Mouse (Mus musculus) heart, embryonic 14.5 days (tissue): ENCODE data around the gene Asprv1. TPM values are rescaled to one million over a fixed set of nuclear protein-coding genes. Genes with fewer than 3 reads are reported as not detected.
A peak's percentile ranks its signal among the peaks of the same experiment; 100 is the strongest.

Experiments
- ATAC-seq: fragments of 200-750 bp; cut with Nextera tagmentation; 2 replicates; pipeline ENCODE4 v1.8.0; 2017; ENCODE audit warnings: low read depth, moderate TSS enrichment; ENCODE audit not compliant: insufficient number of reproducible peaks, insufficient read depth, low FRiP score
- H3K27ac ChIP-seq, 2 experiments: fragments of 200-500 bp in 1 of 2; fragments of 300-500 bp in 1 of 2; sonication (generic) in 1 of 2; replicated peaks in 1 of 2; 2 replicates each; pipeline ENCODE4 v1.5.1; 2012 to 2014; ENCODE audit warnings: low read depth in 2 of 2, low read length in 2 of 2, control low read depth in 1 of 2, mild to moderate bottlenecking in 1 of 2, mixed read lengths in 1 of 2; ENCODE audit not compliant: control insufficient read depth in 1 of 2, insufficient read depth in 1 of 2
- H3K27me3 ChIP-seq: fragments of 300-500 bp; sonication (generic); 2 replicates; pipeline ENCODE4 v1.6.1; 2014; ENCODE audit warnings: mild to moderate bottlenecking, low read length, control low read depth; ENCODE audit not compliant: control insufficient read depth, insufficient read depth
- H3K36me3 ChIP-seq: fragments of 300-500 bp; sonication (generic); 2 replicates; pipeline ENCODE4 v1.6.1; 2014; ENCODE audit warnings: mild to moderate bottlenecking, control low read depth, low read length, mixed read lengths; ENCODE audit not compliant: control insufficient read depth, insufficient read depth
- H3K4me1 ChIP-seq, 2 experiments: fragments of 200-500 bp in 1 of 2; fragments of 300-500 bp in 1 of 2; sonication (generic) in 1 of 2; 2 replicates each; pipeline ENCODE4 v1.6.1; 2012 to 2014; ENCODE audit warnings: low read length in 2 of 2, control low read depth in 1 of 2, mixed read lengths in 1 of 2; ENCODE audit not compliant: control insufficient read depth in 2 of 2, insufficient read depth in 2 of 2
- H3K4me2 ChIP-seq: fragments of 300-500 bp; sonication (generic); 2 replicates; pipeline ENCODE4 v1.6.1; 2014; ENCODE audit warnings: mild to moderate bottlenecking, low read length
- H3K4me3 ChIP-seq, 2 experiments: fragments of 200-500 bp in 1 of 2; fragments of 300-500 bp in 1 of 2; sonication (generic) in 1 of 2; 2 replicates each; pipeline ENCODE4 v1.5.1; 2012 to 2014; ENCODE audit warnings: low read length in 2 of 2, mild to moderate bottlenecking in 2 of 2, control low read depth in 1 of 2, low read depth in 1 of 2, moderate library complexity in 1 of 2; ENCODE audit not compliant: control insufficient read depth in 1 of 2, insufficient read depth in 1 of 2
- H3K9ac ChIP-seq: fragments of 300-500 bp; sonication (generic); 2 replicates; pipeline ENCODE4 v1.6.1; 2014; ENCODE audit warnings: mild to moderate bottlenecking, low read length
- H3K9me3 ChIP-seq: fragments of 300-500 bp; sonication (generic); 2 replicates; pipeline ENCODE4 v1.6.1; 2016; ENCODE audit warnings: low read length, control low read depth; ENCODE audit not compliant: control insufficient read depth
- WGBS: fragments of 180-500 bp; shearing (Covaris S2); extraction: QIAGEN DNeasy Blood & Tissue Kit; methylation state at CpG from one replicate; pipeline ENCODE4 v1.1.7; 2014; 5-methylcytosine and 5-hydroxymethylcytosine counted together
- polyA plus RNA-seq: library from polyadenylated mRNA; unstranded; fragments of >200 nt; fragmentation: Nextera tagmentation; extraction: Ambion mirVana; gene quantifications from 2 replicates; pipeline ENCODE4 v1.2.1, GENCODE M21; 2014

Gene Asprv1
- polyA plus RNA-seq, 1 experiment from 2014 or later = not detected

DNA sequence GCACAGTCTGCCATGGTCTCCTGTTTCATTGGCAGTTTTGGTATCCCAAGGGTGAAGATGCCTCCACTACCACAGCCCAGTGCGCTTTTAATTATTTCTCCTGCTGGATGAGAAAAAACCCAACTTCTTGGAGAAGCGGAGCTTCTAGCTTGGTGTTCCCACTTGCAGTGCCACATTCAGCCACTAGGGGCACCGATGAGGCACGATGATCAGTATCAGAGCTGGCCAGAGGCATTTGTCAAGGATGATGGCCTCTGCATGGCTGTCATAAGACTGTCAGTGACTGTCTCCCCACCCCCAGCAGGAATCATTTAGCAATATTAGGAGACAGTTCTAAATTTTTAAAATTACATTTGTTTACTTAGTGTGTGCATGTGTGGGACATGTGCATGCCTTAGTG is 28.8 kb upstream of the Asprv1 start:
- H3K4me1 ChIP-seq = peaks cover 16 to 22% of the 10 kb centered on the region in 2 experiments
- peak overlapping the region in 1 of 2 experiments; percentile 76; a peak in 1 of 4 replicates for H3K27ac ChIP-seq
- H3K4me3 ChIP-seq = no peak overlapping the region
- no peak for ATAC-seq
- H3K9me3 ChIP-seq = 0 out of 2 replicates have a peak, but pooled peaks cover 4% of the 10 kb centered on the region
- no peak overlapping the region for H3K9ac ChIP-seq
- WGBS = 16% methylated on average over 4 of the region's 4 CpGs
- H3K4me2 ChIP-seq = no peak overlapping the region
- no peaks in the 10 kb centered on the region; the same call in 1 of the 2 replicates for H3K27me3 ChIP-seq
- H3K36me3 ChIP-seq = no peaks in the 10 kb centered on the region

DNA sequence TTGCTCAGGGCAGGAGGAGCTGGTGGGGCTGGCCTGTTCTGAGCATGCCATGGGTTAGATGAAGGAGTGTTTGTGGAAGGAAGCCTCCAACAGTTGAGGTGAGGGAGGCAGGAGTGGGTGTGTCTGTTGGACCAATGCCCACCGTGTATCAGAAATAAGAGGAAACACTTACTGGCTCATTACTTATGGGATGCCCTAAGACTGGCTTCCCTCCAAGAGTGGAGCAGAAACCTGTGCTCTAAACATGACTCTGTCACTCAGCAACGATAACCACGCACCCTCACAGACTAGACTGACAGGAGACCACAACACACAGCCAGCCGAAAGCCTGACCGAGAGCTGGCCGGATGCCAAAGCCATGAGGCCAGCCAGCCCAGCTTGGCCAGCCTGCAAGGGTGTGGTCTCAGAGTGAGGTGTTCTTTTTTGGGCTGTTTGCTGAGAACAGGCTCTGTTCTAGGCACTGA is 28.0 kb upstream of the Asprv1 start:
- peak overlapping the region; percentile 76 to 85 for H3K27ac ChIP-seq
- no peak overlapping the region; the same call in 1 of the 2 replicates for H3K9ac ChIP-seq
- no peak overlapping the region for H3K4me3 ChIP-seq
- ATAC-seq = peak; percentile 87
- H3K27me3 ChIP-seq = no peaks in the 10 kb centered on the region; the same call in 1 of the 2 replicates
- H3K4me1 ChIP-seq = peaks cover 14 to 19% of the 10 kb centered on the region in 2 experiments
- 7% methylated on average over 6 of the region's 6 CpGs for WGBS
- H3K9me3 ChIP-seq = 0 out of 2 replicates have a peak, but pooled peaks cover 4% of the 10 kb centered on the region
- peak overlapping the region; percentile 20; the same call in 1 of the 2 replicates for H3K4me2 ChIP-seq
- no peaks in the 10 kb centered on the region for H3K36me3 ChIP-seq

DNA sequence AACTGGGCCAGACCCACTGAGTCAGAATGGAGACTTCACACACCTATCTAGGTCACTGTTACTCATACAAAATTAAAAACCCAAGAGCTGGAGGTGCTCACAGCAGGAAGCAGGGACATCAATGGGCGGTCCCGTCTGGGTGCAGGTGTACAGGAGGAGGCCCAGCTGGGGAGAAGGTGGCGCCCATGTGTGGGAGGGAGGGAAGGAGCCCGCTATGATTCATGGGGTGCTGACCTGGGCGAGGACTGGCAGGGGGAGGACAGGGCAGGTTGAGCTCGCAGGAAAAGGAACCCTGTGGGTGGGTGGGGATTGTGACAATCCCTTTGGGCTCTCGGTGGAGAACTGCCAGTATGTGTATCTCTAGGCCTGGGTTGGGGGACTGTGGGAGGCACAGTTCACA is 22.7 kb upstream of the Asprv1 start:
- H3K27ac ChIP-seq = no peak overlapping the region
- no peak overlapping the region for H3K9ac ChIP-seq
- 0 out of 2 replicates have a peak, but pooled peaks cover 4% of the 10 kb centered on the region for H3K9me3 ChIP-seq
- no peaks in the 10 kb centered on the region for H3K27me3 ChIP-seq
- 47% methylated on average over 7 of the region's 7 CpGs for WGBS
- H3K36me3 ChIP-seq = no peaks in the 10 kb centered on the region
- H3K4me2 ChIP-seq = no peak overlapping the region
- H3K4me1 ChIP-seq = peaks cover 3 to 4% of the 10 kb centered on the region in 2 experiments; a peak in 3 of 4 replicates
- ATAC-seq = no peak; the same call in 1 of the 2 replicates
- H3K4me3 ChIP-seq = no peak overlapping the region

DNA sequence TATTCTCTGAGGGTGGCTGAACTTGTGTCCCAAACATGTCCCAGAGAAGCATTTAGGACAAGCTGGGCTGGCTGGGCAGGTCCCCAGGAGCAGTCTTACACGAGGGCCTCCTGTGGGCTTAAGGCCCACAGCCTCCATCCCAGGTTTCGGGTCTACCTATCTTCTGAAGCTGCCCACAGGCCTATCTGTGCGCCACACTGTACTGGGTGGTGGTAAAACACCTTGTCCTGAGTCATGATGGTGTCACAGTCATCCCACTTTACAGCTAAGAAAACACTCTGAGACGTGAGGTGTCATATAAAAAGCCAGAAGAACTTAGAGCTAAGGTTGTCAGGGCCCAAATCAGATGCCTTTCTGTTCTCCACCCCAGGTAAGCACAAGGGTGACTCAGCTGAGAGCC is 21.7 kb upstream of the Asprv1 start:
- Histone ChIP-seq H3K36me3 (no peaks in the 10 kb centered on the region), H3K4me1 (peaks cover 0 to 3% of the 10 kb centered on the region in 2 experiments; a peak in 1 of 4 replicates), H3K4me2 (no peak overlapping the region), H3K9me3 (no peaks in the 10 kb centered on the region), H3K9ac (no peak overlapping the region), H3K4me3 (no peak overlapping the region), H3K27me3 (no peaks in the 10 kb centered on the region), H3K27ac (no peak overlapping the region)
- 76% methylated on average over 4 of the region's 4 CpGs for WGBS
- no peak for ATAC-seq

DNA sequence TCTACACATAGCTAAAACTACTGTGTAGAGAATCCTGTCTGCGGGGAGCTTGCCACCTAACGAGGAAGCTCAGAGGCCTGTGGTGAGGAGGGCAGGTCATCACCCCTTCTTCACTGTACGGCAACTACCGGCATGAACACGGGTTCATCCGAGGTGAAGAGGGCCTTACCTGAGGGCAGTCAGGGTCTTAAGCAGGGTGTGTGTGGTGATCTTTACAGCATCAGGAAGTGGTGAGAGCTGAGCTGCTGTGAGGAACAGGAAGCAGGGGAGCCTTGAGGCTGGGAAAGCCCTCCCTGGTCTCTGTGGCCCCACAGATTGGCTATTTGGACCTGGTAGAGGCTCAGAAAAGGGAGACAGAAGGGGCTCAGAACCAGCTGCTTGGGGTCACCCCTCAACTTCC is 20.5 kb upstream of the Asprv1 start:
- H3K4me3 ChIP-seq = no peak overlapping the region
- no peak overlapping the region for H3K9ac ChIP-seq
- no peaks in the 10 kb centered on the region for H3K27me3 ChIP-seq
- no peak overlapping the region for H3K27ac ChIP-seq
- H3K9me3 ChIP-seq = no peaks in the 10 kb centered on the region
- ATAC-seq = no peak
- 81% methylated on average over 6 of the region's 6 CpGs for WGBS
- H3K4me1 ChIP-seq = peaks cover 0 to 3% of the 10 kb centered on the region in 2 experiments; a peak in 1 of 4 replicates
- no peaks in the 10 kb centered on the region for H3K36me3 ChIP-seq
- H3K4me2 ChIP-seq = no peak overlapping the region

DNA sequence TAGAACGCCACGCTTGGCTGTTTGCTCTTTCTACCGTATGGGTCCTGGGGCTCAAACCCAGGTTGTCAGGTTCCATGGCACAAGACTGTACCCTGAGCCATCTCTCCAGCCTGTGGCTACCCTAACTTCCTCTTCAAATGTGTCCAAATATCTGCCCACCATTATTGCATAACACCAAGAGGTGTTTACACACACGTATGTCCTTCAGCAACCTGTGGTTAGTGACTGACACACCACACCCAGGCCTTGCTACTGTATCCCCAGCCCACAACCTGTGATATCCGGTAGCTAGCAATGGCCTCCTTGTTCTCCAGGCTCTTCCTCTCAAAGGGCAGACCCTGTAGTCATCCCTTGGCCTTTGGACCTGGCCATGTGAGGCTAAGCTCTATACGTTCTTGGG is 18.7 kb upstream of the Asprv1 start:
- Histone ChIP-seq H3K9me3 (no peaks in the 10 kb centered on the region), H3K9ac (no peak overlapping the region), H3K4me3 (no peak overlapping the region), H3K36me3 (no peaks in the 10 kb centered on the region), H3K27ac (no peak overlapping the region), H3K4me2 (no peak overlapping the region), H3K27me3 (no peaks in the 10 kb centered on the region), H3K4me1 (peaks cover 0 to 3% of the 10 kb centered on the region in 2 experiments; a peak in 1 of 4 replicates)
- 87% methylated on average over 6 of the region's 6 CpGs for WGBS
- no peak for ATAC-seq

DNA sequence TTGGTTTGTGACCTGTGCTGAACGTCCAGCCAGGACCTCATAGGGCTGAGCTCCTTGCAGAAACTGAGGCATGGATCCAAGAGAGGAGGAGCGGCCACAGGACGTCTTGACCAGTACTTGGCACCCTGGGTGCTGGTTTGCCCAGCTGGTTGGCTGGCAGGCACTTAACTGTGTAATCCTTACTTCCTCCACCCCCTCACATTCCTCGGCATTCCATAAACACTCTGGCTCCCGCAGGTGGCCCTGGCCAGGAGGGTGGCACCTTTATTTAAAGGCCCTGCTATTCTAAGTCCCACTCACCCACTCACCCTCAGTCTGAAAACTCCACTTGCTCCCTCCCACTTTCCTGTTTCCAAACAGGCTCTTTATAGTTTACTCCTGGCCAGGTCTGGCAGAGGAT is 17.2 kb upstream of the Asprv1 start:
- no peak for ATAC-seq
- no peak overlapping the region for H3K27ac ChIP-seq
- no peak overlapping the region for H3K4me3 ChIP-seq
- H3K36me3 ChIP-seq = no peaks in the 10 kb centered on the region
- H3K4me1 ChIP-seq = 0 out of 4 replicates have a peak, but pooled peaks cover 0 to 3% of the 10 kb centered on the region in 2 experiments
- 37% methylated on average over 5 of the region's 5 CpGs for WGBS
- H3K27me3 ChIP-seq = no peaks in the 10 kb centered on the region
- no peak overlapping the region for H3K9ac ChIP-seq
- no peaks in the 10 kb centered on the region for H3K9me3 ChIP-seq
- H3K4me2 ChIP-seq = no peak overlapping the region

DNA sequence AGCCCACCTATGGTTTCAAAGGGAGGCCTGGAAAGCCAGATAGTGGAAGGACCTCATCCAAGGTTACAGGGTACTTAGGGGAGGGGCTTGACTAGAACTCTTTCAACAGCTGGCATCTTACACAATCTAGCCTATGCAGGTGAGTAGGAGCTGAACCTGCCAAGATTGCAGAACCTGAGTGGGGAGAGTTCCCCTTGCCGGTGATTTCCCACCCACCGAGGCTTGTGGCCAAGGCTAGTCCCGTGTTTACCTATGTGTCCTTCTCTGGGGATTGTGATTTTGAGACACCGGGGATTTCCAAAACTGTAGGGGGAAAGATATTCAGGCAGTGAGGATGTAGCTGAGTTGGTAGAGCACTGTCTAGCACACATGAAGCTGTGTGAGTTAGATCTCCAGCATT is 12.7 kb upstream of the Asprv1 start:
- Histone ChIP-seq H3K27ac (no peak overlapping the region), H3K4me2 (no peak overlapping the region), H3K27me3 (no peaks in the 10 kb centered on the region), H3K9ac (no peak overlapping the region), H3K36me3 (no peaks in the 10 kb centered on the region), H3K4me3 (no peak overlapping the region), H3K9me3 (no peaks in the 10 kb centered on the region), H3K4me1 (0 out of 4 replicates have a peak, but pooled peaks cover 0 to 3% of the 10 kb centered on the region in 2 experiments)
- ATAC-seq = no peak
- 86% methylated on average over 4 of the region's 4 CpGs for WGBS
